ENCODE assay signal across 11 mouse cellular contexts in genomic region chr5:139911506-139911905, GRCm38 (mm10). TPM values are rescaled to one million over a fixed set of nuclear protein-coding genes. Genes with fewer than 3 reads are reported as not detected.
DNase-seq lines count a peak whose midpoint lies in the region.
"Had no signal": no experiment of that assay in that cellular context is flagged by ENCODE, and none has a peak within 500 bp of the region (broad histone marks: within the 10 kb centered on the region; RNA-seq: fewer than 3 reads in every experiment).

No protein-coding gene starts in this region.

- intact Hi-C loops in heart, postnatal 36 days (cut with DNase I): no loop called here

- peak; percentile 85 for DNase-seq in heart, adult 11 months
- no peak for DNase-seq in heart, postnatal 36 days
- DNase-seq in right cerebral cortex, postnatal 4 days: peak; percentile 34
- DNase-seq in right cerebral cortex, adult 18-20 months: no peak
- peak; percentile 10 for DNase-seq in mesoderm, embryonic 11.5 days (ENCODE audit: low read depth, low spot score)
- DNase-seq in frontal cortex, adult 2 months (ENCODE audit: extremely low spot score in 1 of 2, low spot score in 1 of 2): no peak
- no peak for DNase-seq in spleen, postnatal 10 days (ENCODE audit: low spot score in 2 of 2)
- DNase-seq in thymus, postnatal 10 days (ENCODE audit: low spot score in 2 of 2): no peak
- DNase-seq: cerebellum, adult 9-11 months had no signal

RNA-seq across cellular contexts. Expression of gene Elfn1, which starts 3.8 kb away (rescaled TPM):
- under 1 TPM; 0.08 to 0.38 TPM for total RNA-seq in heart, postnatal 36 days (2021)
- polyA plus RNA-seq in frontal cortex, adult 2 months (2012; rRNA removed): 33.4 and 38.0 TPM in 2 replicates
- total RNA-seq: gastrocnemius, adult 8-10 months; monocyte, adult 5-6 weeks had no signal

Comparison
In these comparisons a context has a peak if more than half of its experiments do, and no peak if none do; other contexts are left out.
1. DNase-seq: peak in heart, adult 11 months (single experiment), right cerebral cortex, postnatal 4 days (single experiment) and mesoderm, embryonic 11.5 days (single experiment); none in heart, postnatal 36 days (0 of 2), right cerebral cortex, adult 18-20 months (single experiment), frontal cortex, adult 2 months (0 of 2), spleen, postnatal 10 days (0 of 2) and thymus, postnatal 10 days (0 of 2).